ENCODE assay signal across 35 mouse cellular contexts in genomic region chr17:34280499-34281038, GRCm38 (mm10). TPM values are rescaled to one million over a fixed set of nuclear protein-coding genes. Genes with fewer than 3 reads are reported as not detected.
A peak's percentile ranks its signal among the peaks of the same experiment; 100 is the strongest.
DNase-seq lines count a peak whose midpoint lies in the region; ATAC-seq and TF ChIP-seq lines count a peak whose summit lies in the region.
"Had no signal": no experiment of that assay in that cellular context is flagged by ENCODE, and none has a peak within 500 bp of the region (broad histone marks: within the 10 kb centered on the region; RNA-seq: fewer than 3 reads in every experiment).

No protein-coding gene starts in this region.

- no peaks in the 10 kb centered on the region for H3K4me1 ChIP-seq in embryonic facial prominence, embryonic 11.5 days (ENCODE audit: control insufficient read depth, insufficient read depth, low read length)
- no peaks in the 10 kb centered on the region for H3K4me1 ChIP-seq in embryonic facial prominence, embryonic 10.5 days
- H3K4me1 ChIP-seq in kidney, embryonic 16.5 days (ENCODE audit: insufficient read depth, low read length), result no peaks in the 10 kb centered on the region
- H3K4me1 ChIP-seq in kidney, adult 2 months (ENCODE audit: control insufficient read depth, insufficient read depth, low read length), result no peaks in the 10 kb centered on the region
- H3K4me1 ChIP-seq in G1E (ENCODE audit: insufficient read depth, low read depth, low read length), result no peaks in the 10 kb centered on the region
- H3K4me1 ChIP-seq in limb, embryonic 13.5 days, result no peaks in the 10 kb centered on the region
- H3K4me1 ChIP-seq: hindbrain, embryonic 12.5 days; midbrain, embryonic 13.5 days had no signal

- H3K27me3 ChIP-seq in embryonic facial prominence, embryonic 11.5 days (ENCODE audit: control insufficient read depth, insufficient read depth, low read length), result no peaks in the 10 kb centered on the region
- H3K27me3 ChIP-seq in embryonic facial prominence, embryonic 10.5 days (replicated peaks; ENCODE audit: low read depth, poor library complexity, severe bottlenecking), result no peaks in the 10 kb centered on the region
- no peaks in the 10 kb centered on the region; the same call in 1 of the 2 replicates for H3K27me3 ChIP-seq in kidney, embryonic 16.5 days (ENCODE audit: insufficient read depth, low read length)
- no peaks in the 10 kb centered on the region for H3K27me3 ChIP-seq in kidney, adult 2 months (replicated peaks; ENCODE audit: control insufficient read depth, insufficient read depth, low read length)
- H3K27me3 ChIP-seq in G1E (ENCODE audit: insufficient read depth, low read length), result peaks cover 7% of the 10 kb centered on the region
- no peaks in the 10 kb centered on the region for H3K27me3 ChIP-seq in limb, embryonic 13.5 days
- H3K27me3 ChIP-seq: CH12.LX; midbrain, embryonic 13.5 days had no signal

- no peaks in the 10 kb centered on the region for H3K36me3 ChIP-seq in embryonic facial prominence, embryonic 11.5 days (replicated peaks; ENCODE audit: control insufficient read depth, insufficient read depth, low read depth, low read length)
- H3K36me3 ChIP-seq in embryonic facial prominence, embryonic 10.5 days (replicated peaks), result no peaks in the 10 kb centered on the region
- H3K36me3 ChIP-seq in kidney, embryonic 16.5 days (ENCODE audit: insufficient read depth, low read length), result no peaks in the 10 kb centered on the region
- H3K36me3 ChIP-seq in kidney, adult 2 months (ENCODE audit: control insufficient read depth, insufficient read depth, low read length), result no peaks in the 10 kb centered on the region
- H3K36me3 ChIP-seq in G1E (replicated peaks), result no peaks in the 10 kb centered on the region
- H3K36me3 ChIP-seq in limb, embryonic 13.5 days, result no peaks in the 10 kb centered on the region
- H3K36me3 ChIP-seq: hindbrain, embryonic 12.5 days; midbrain, embryonic 13.5 days had no signal

- no peak overlapping the region for H3K4me2 ChIP-seq in embryonic facial prominence, embryonic 11.5 days (ENCODE audit: low read depth, low read length)
- no peak overlapping the region for H3K4me2 ChIP-seq in kidney, embryonic 16.5 days (replicated peaks; ENCODE audit: low read depth, low read length)
- H3K4me2 ChIP-seq in limb, embryonic 13.5 days (replicated peaks), result no peak overlapping the region
- H3K4me2 ChIP-seq: heart, embryonic 11.5 days; hindbrain, embryonic 12.5 days; midbrain, embryonic 13.5 days had no signal

- no peak for TF ChIP-seq POLR2A in kidney, adult 2 months (IDR thresholded peaks at IDR 0.05; ENCODE audit: low read depth, low read length)

- no peak for DNase-seq in embryonic facial prominence, embryonic 11.5 days (ENCODE audit: low spot score)
- no peak for DNase-seq in embryonic facial prominence, embryonic 10.5 days (ENCODE audit: low spot score)
- no peak for DNase-seq in kidney, adult 2 months
- DNase-seq in G1E (ENCODE audit: low spot score), result no peak
- DNase-seq in spleen, postnatal 36 days (ENCODE audit: low spot score in 2 of 2), result no peak
- no peak for DNase-seq in adipocyte (ENCODE audit: low spot score)
- DNase-seq: adrenal gland, postnatal 10 days; cerebellum, adult 8-10 months; cerebellum, postnatal 25 days; gastrocnemius, postnatal 14 days; heart, postnatal 10 days; kidney, postnatal 25 days; lung, adult 18-20 months; lung, postnatal 4 days; right cerebral cortex, postnatal 4 days; thymus, postnatal 4 days had no signal

- peak; percentile 29; the same call in 1 of the 2 replicates for ATAC-seq in embryonic facial prominence, embryonic 11.5 days (replicated peaks; ENCODE audit: insufficient number of reproducible peaks, low FRiP score, low TSS enrichment, low read depth)
- peak; percentile 27; the same call in 1 of the 2 replicates for ATAC-seq in kidney, embryonic 16.5 days (ENCODE audit: low FRiP score, low TSS enrichment)
- no peak for ATAC-seq in G1E (ENCODE audit: extremely low read depth, insufficient number of reproducible peaks, low FRiP score, poor library complexity, severe bottlenecking)
- ATAC-seq in limb, embryonic 13.5 days (ENCODE audit: low FRiP score, low read depth), result peak; percentile 32; the same call in 1 of the 2 replicates
- ATAC-seq: forebrain, embryonic 14.5 days; intestine, embryonic 16.5 days; lung, postnatal 0 days; midbrain, embryonic 13.5 days had no signal

- H3K4me3 ChIP-seq in embryonic facial prominence, embryonic 11.5 days (ENCODE audit: low read depth, low read length), result no peak overlapping the region
- H3K4me3 ChIP-seq in embryonic facial prominence, embryonic 10.5 days, result no peak overlapping the region
- no peak overlapping the region for H3K4me3 ChIP-seq in kidney, embryonic 16.5 days (ENCODE audit: low read length)
- no peak overlapping the region for H3K4me3 ChIP-seq in kidney, adult 2 months (ENCODE audit: insufficient read depth, low read depth, low read length)
- peak overlapping the region; percentile 13; the same call in 1 of the 2 replicates for H3K4me3 ChIP-seq in G1E (ENCODE audit: low read depth, low read length)
- no peak overlapping the region for H3K4me3 ChIP-seq in limb, embryonic 13.5 days
- H3K4me3 ChIP-seq: hindbrain, embryonic 12.5 days; layer of hippocampus, adult 2 months; midbrain, embryonic 13.5 days had no signal

- H3K9me3 ChIP-seq in embryonic facial prominence, embryonic 11.5 days (replicated peaks; ENCODE audit: control insufficient read depth, low read length), result no peaks in the 10 kb centered on the region
- no peaks in the 10 kb centered on the region for H3K9me3 ChIP-seq in embryonic facial prominence, embryonic 10.5 days
- H3K9me3 ChIP-seq in kidney, embryonic 16.5 days (ENCODE audit: low read length), result 0 out of 2 replicates have a peak, but pooled peaks cover 4% of the 10 kb centered on the region
- H3K9me3 ChIP-seq in G1E (replicated peaks), result no peaks in the 10 kb centered on the region
- no peaks in the 10 kb centered on the region for H3K9me3 ChIP-seq in limb, embryonic 13.5 days
- H3K9me3 ChIP-seq: hindbrain, embryonic 12.5 days; midbrain, embryonic 13.5 days had no signal

- no peak overlapping the region for H3K9ac ChIP-seq in embryonic facial prominence, embryonic 11.5 days (replicated peaks; ENCODE audit: low read length)
- H3K9ac ChIP-seq in kidney, embryonic 16.5 days (replicated peaks; ENCODE audit: low read length), result no peak overlapping the region
- no peak overlapping the region for H3K9ac ChIP-seq in limb, embryonic 13.5 days
- H3K9ac ChIP-seq: hindbrain, embryonic 12.5 days; midbrain, embryonic 13.5 days had no signal

- H3K27ac ChIP-seq in embryonic facial prominence, embryonic 11.5 days (replicated peaks; ENCODE audit: low read depth, low read length), result no peak overlapping the region
- H3K27ac ChIP-seq in embryonic facial prominence, embryonic 10.5 days (replicated peaks), result no peak overlapping the region
- H3K27ac ChIP-seq in kidney, embryonic 16.5 days (ENCODE audit: low read length), result no peak overlapping the region
- no peak overlapping the region for H3K27ac ChIP-seq in kidney, adult 2 months (ENCODE audit: insufficient read depth, low read depth, low read length)
- no peak overlapping the region for H3K27ac ChIP-seq in limb, embryonic 13.5 days
- H3K27ac ChIP-seq: hindbrain, embryonic 12.5 days; layer of hippocampus, adult 2 months; midbrain, embryonic 13.5 days had no signal

- no peak for TF ChIP-seq CTCF in kidney, adult 2 months (conservative IDR thresholded peaks at IDR 0.05; ENCODE audit: insufficient read depth, insufficient read length, low read depth, low read length)
- no peak for TF ChIP-seq CTCF in G1E (IDR thresholded peaks at IDR 0.05; ENCODE audit: low read depth, low read length)

- WGBS in embryonic facial prominence, embryonic 11.5 days, result 72% methylated on average over 1 of the region's 1 CpGs
- 69% methylated on average over 1 of the region's 1 CpGs for WGBS in embryonic facial prominence, embryonic 10.5 days
- 81% methylated on average over 1 of the region's 1 CpGs for WGBS in kidney, embryonic 16.5 days
- WGBS in kidney, adult 2 months, result 84% methylated on average over 1 of the region's 1 CpGs
- WGBS in limb, embryonic 13.5 days, result 69% methylated on average over 1 of the region's 1 CpGs

RNA-seq across cellular contexts. Expression of gene H2-Aa, which starts 7.1 kb away (rescaled TPM):
- polyA plus RNA-seq in embryonic facial prominence, embryonic 11.5 days (2014; fragmentation: Nextera tagmentation; extraction: Ambion mirVana), result not detected in 2 replicates
- polyA plus RNA-seq in embryonic facial prominence, embryonic 10.5 days (2016; fragmentation: Nextera tagmentation; extraction: Ambion mirVana), result not detected in 2 replicates
- 2.6 and 3.3 TPM in 2 replicates for polyA plus RNA-seq in kidney, embryonic 16.5 days (2015; fragmentation: Nextera tagmentation; extraction: Ambion mirVana)
- polyA plus RNA-seq in kidney, adult 2 months (2012; rRNA removed), result 192 and 298 TPM in 2 replicates
- not detected in 2 replicates for total RNA-seq in G1E (2014; fragmentation: Nextera tagmentation)
- total RNA-seq in G1E (2017), result 0.06 TPM in 1 of 2 replicates, not detected in the other
- polyA plus RNA-seq in G1E (2012), result not detected in 2 replicates
- 2.2 and 2.6 TPM in 2 replicates for polyA plus RNA-seq in limb, embryonic 13.5 days (2015; fragmentation: Nextera tagmentation; extraction: Ambion mirVana)
- polyA plus RNA-seq: C2C12; heart, embryonic 11.5 days; neural tube, embryonic 11.5 days had no signal

RNA-seq across cellular contexts. Expression of gene H2-Ab1, which starts 23.1 kb away (rescaled TPM):
- polyA plus RNA-seq in embryonic facial prominence, embryonic 11.5 days (2014; fragmentation: Nextera tagmentation; extraction: Ambion mirVana), result 3.5 and 3.8 TPM in 2 replicates
- polyA plus RNA-seq in embryonic facial prominence, embryonic 10.5 days (2016; fragmentation: Nextera tagmentation; extraction: Ambion mirVana), result 5.5 and 7.2 TPM in 2 replicates
- polyA plus RNA-seq in kidney, embryonic 16.5 days (2015; fragmentation: Nextera tagmentation; extraction: Ambion mirVana), result 31.6 and 37.9 TPM in 2 replicates
- polyA plus RNA-seq in kidney, adult 2 months (2012; rRNA removed), result 419 and 490 TPM in 2 replicates
- total RNA-seq in G1E (2014; fragmentation: Nextera tagmentation), result not detected in 2 replicates
- total RNA-seq in G1E (2017), result 0.27 and 0.29 TPM in 2 replicates
- polyA plus RNA-seq in G1E (2012), result 0.07 and 0.11 TPM in 2 replicates
- polyA plus RNA-seq in limb, embryonic 13.5 days (2015; fragmentation: Nextera tagmentation; extraction: Ambion mirVana), result 2.9 and 4.2 TPM in 2 replicates
- polyA plus RNA-seq: C2C12 had no signal

RNA-seq across cellular contexts. Expression of gene H2-Eb1, which starts 25.1 kb away (rescaled TPM):
- 1.2 and 1.5 TPM in 2 replicates for polyA plus RNA-seq in embryonic facial prominence, embryonic 11.5 days (2014; fragmentation: Nextera tagmentation; extraction: Ambion mirVana)
- 1.2 and 1.3 TPM in 2 replicates for polyA plus RNA-seq in embryonic facial prominence, embryonic 10.5 days (2016; fragmentation: Nextera tagmentation; extraction: Ambion mirVana)
- 7.8 and 8.4 TPM in 2 replicates for polyA plus RNA-seq in kidney, embryonic 16.5 days (2015; fragmentation: Nextera tagmentation; extraction: Ambion mirVana)
- polyA plus RNA-seq in kidney, adult 2 months (2012; rRNA removed), result 128 and 174 TPM in 2 replicates
- not detected in 2 replicates for total RNA-seq in G1E (2014; fragmentation: Nextera tagmentation)
- total RNA-seq in G1E (2017), result 0.12 TPM in 1 of 2 replicates, not detected in the other
- not detected in 2 replicates for polyA plus RNA-seq in G1E (2012)
- polyA plus RNA-seq in limb, embryonic 13.5 days (2015; fragmentation: Nextera tagmentation; extraction: Ambion mirVana), result 2.6 and 2.9 TPM in 2 replicates
- polyA plus RNA-seq: C2C12 had no signal

RNA-seq across cellular contexts. Expression of gene H2-Ob, which starts 41.9 kb away (rescaled TPM):
- not detected in 2 replicates for polyA plus RNA-seq in embryonic facial prominence, embryonic 11.5 days (2014; fragmentation: Nextera tagmentation; extraction: Ambion mirVana)
- not detected in 2 replicates for polyA plus RNA-seq in embryonic facial prominence, embryonic 10.5 days (2016; fragmentation: Nextera tagmentation; extraction: Ambion mirVana)
- polyA plus RNA-seq in kidney, embryonic 16.5 days (2015; fragmentation: Nextera tagmentation; extraction: Ambion mirVana), result 0.14 and 0.27 TPM in 2 replicates
- 2.3 and 15.1 TPM in 2 replicates for polyA plus RNA-seq in kidney, adult 2 months (2012; rRNA removed)
- not detected in 2 replicates for total RNA-seq in G1E (2014; fragmentation: Nextera tagmentation)
- 0.11 TPM in 1 of 2 replicates, not detected in the other for total RNA-seq in G1E (2017)
- polyA plus RNA-seq in G1E (2012), result not detected in 2 replicates
- not detected in 2 replicates for polyA plus RNA-seq in limb, embryonic 13.5 days (2015; fragmentation: Nextera tagmentation; extraction: Ambion mirVana)
- total RNA-seq: ES-E14; left cerebral cortex, postnatal 36 days had no signal
- polyA plus RNA-seq: C2C12; heart, embryonic 11.5 days; hindbrain, embryonic 12.5 days; kidney, embryonic 14.5 days; midbrain, embryonic 13.5 days; neural tube, embryonic 11.5 days had no signal

RNA-seq across cellular contexts. Expression of gene H2-Eb2, which starts 44.9 kb away (rescaled TPM):
- polyA plus RNA-seq in embryonic facial prominence, embryonic 11.5 days (2014; fragmentation: Nextera tagmentation; extraction: Ambion mirVana), result not detected in 2 replicates
- 0.04 TPM in 1 of 2 replicates, not detected in the other for polyA plus RNA-seq in embryonic facial prominence, embryonic 10.5 days (2016; fragmentation: Nextera tagmentation; extraction: Ambion mirVana)
- polyA plus RNA-seq in kidney, embryonic 16.5 days (2015; fragmentation: Nextera tagmentation; extraction: Ambion mirVana), result 0.04 TPM in 1 of 2 replicates, not detected in the other
- 0.04 and 0.78 TPM in 2 replicates for polyA plus RNA-seq in kidney, adult 2 months (2012; rRNA removed)
- total RNA-seq in G1E (2014; fragmentation: Nextera tagmentation) (not detected in 2 replicates), G1E (2017) (0.05 and 0.06 TPM in 2 replicates)
- polyA plus RNA-seq in G1E (2012), result not detected in 2 replicates
- not detected in 2 replicates for polyA plus RNA-seq in limb, embryonic 13.5 days (2015; fragmentation: Nextera tagmentation; extraction: Ambion mirVana)
- total RNA-seq: ES-E14; gastrocnemius, postnatal 14 days; granulocyte monocyte progenitor cell, adult 5-6 weeks; heart, postnatal 10 days; layer of hippocampus, adult 2 months; layer of hippocampus, postnatal 14 days; left cerebral cortex, adult 8-10 months; left cerebral cortex, postnatal 36 days had no signal
- polyA plus RNA-seq: C2C12; forebrain, embryonic 14.5 days; heart, embryonic 11.5 days; intestine, embryonic 16.5 days; lung, postnatal 0 days; midbrain, embryonic 13.5 days; neural tube, embryonic 11.5 days; testis, adult 2 months had no signal

Comparison
In these comparisons a context has a peak if more than half of its experiments do, and no peak if none do; other contexts are left out.
1. RNA of gene H2-Aa, which starts 7.1 kb away (polyA plus RNA-seq): 192 to 298 TPM in kidney, adult 2 months; 2.6 to 3.3 TPM in kidney, embryonic 16.5 days, 2.2 to 2.6 TPM in limb, embryonic 13.5 days, not detected in embryonic facial prominence, embryonic 10.5 days, not detected in embryonic facial prominence, embryonic 11.5 days and not detected in G1E; every median in the first group is over 10 times any median in the second.
2. RNA of gene H2-Ab1, which starts 23.1 kb away (polyA plus RNA-seq): 419 to 490 TPM in kidney, adult 2 months; 31.6 to 37.9 TPM in kidney, embryonic 16.5 days, 5.5 to 7.2 TPM in embryonic facial prominence, embryonic 10.5 days, 2.9 to 4.2 TPM in limb, embryonic 13.5 days, 3.5 to 3.8 TPM in embryonic facial prominence, embryonic 11.5 days and 0.07 to 0.11 TPM in G1E; every median in the first group is over 10 times any median in the second.
3. RNA of gene H2-Eb1, which starts 25.1 kb away (polyA plus RNA-seq): 128 to 174 TPM in kidney, adult 2 months; 7.8 to 8.4 TPM in kidney, embryonic 16.5 days, 2.6 to 2.9 TPM in limb, embryonic 13.5 days, 1.2 to 1.5 TPM in embryonic facial prominence, embryonic 11.5 days, 1.2 to 1.3 TPM in embryonic facial prominence, embryonic 10.5 days and not detected in G1E; every median in the first group is over 10 times any median in the second.